Mouse (Mus musculus) kidney, adult 2 months (tissue): ENCODE results near the gene Mapk12.

ENCODE experiments used
- CTCF ChIP-seq: fragments of 200-500 bp; conservative IDR thresholded peaks from 2 replicates; pipeline ENCODE4 v1.5.1; 2011; ENCODE audit warnings: low read depth, mild to moderate bottlenecking, control low read depth, low read length, moderate library complexity, mixed read lengths; ENCODE audit not compliant: insufficient read depth, insufficient read length
- POLR2A ChIP-seq: fragments of 200-500 bp; IDR thresholded peaks from one replicate; pipeline ENCODE4 v1.6.1; 2011; ENCODE audit warnings: low read depth, low read length, control low read depth

DNA sequence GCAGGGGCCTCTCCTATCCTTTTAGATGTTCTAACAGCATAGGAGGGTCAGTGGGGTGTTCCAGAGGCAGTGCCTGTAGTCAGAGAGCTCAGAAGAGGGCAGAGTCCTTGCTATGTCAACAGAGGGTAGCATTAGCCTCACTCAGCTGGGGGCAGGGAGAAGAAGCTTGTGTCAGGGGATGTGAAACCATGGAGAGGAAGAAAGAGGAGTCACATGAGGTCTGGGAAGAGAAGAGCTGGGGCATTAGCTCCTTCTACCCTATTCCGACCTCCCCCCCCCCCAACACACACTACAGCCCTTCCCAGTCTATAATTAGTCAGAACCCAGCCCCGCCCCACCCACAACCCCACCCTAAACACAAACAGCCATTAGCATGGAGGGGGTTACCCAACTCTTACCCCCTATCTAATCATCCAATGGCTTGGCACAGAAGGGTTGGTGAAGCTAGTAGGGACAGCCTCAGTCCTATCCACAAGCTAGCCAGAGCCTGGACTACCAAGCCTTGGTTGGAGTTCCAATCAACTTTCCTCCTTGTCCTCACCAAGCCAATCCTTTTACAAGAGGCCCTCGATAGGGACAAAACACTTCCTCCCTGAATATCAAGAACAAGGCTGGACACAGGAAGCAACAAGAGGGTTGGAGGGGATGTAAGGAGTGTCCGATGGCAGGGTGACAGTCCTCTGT is 37.2 kb upstream of the Mapk12 start:
- TF ChIP-seq POLR2A, result no peak
- TF ChIP-seq CTCF, result no peak
